Mouse (Mus musculus): ENCODE data around the gene Cic. TPM values are rescaled to one million over a fixed set of nuclear protein-coding genes. Genes with fewer than 3 reads are reported as not detected.

Cic gene
- polyA plus RNA-seq, 1 experiment from 2014 or later, result 48.0 TPM

DNA sequence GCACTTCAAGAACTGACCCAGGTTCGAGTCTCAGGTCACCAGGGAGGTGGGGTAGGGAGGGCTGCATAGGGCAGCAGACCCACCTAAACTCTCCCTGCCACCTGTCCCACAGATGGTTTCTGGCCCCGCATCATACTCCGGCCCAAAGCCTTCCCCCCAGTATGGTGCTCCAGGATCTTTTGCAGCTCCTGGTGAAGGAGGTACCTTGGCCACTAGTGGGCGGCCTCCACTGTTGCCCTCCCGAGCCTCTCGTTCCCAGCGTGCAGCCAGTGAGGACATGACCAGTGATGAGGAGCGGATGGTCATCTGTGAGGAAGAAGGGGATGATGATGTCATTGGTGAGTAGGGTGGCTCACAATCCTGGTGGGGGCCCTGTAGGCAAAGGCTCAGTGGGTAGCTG, 19.5 kb downstream of the Cic start:
- no peaks in the 10 kb centered on the region for H3K9me3 ChIP-seq (ENCODE audit: control insufficient read depth, low read length)
- 82% methylated on average over 8 of the region's 8 CpGs for WGBS
- peaks cover 24% of the 10 kb centered on the region for H3K4me1 ChIP-seq (replicated peaks; ENCODE audit: control insufficient read depth, insufficient read depth, low read length)
- H3K4me3 ChIP-seq (replicated peaks; ENCODE audit: low read length), result no peak overlapping the region
- H3K36me3 ChIP-seq (ENCODE audit: control insufficient read depth, insufficient read depth), result peaks cover 50% of the 10 kb centered on the region
- no peaks in the 10 kb centered on the region for H3K27me3 ChIP-seq (replicated peaks; ENCODE audit: control insufficient read depth, insufficient read depth, low read length)
- H3K9ac ChIP-seq (replicated peaks; ENCODE audit: low read depth, low read length), result no peak overlapping the region
- no peak overlapping the region for H3K4me2 ChIP-seq (ENCODE audit: low read length)
- ATAC-seq, result no peak
- H3K27ac ChIP-seq (ENCODE audit: low read length), result no peak overlapping the region

GRCm38 (mm10) chr7:25288011-25288410, 20.5 kb downstream of the Cic start:
- peaks cover 26% of the 10 kb centered on the region for H3K4me1 ChIP-seq (replicated peaks; ENCODE audit: control insufficient read depth, insufficient read depth, low read length)
- H3K4me3 ChIP-seq (replicated peaks; ENCODE audit: low read length), result no peak overlapping the region
- H3K36me3 ChIP-seq (ENCODE audit: control insufficient read depth, insufficient read depth), result peaks cover 59% of the 10 kb centered on the region
- H3K27ac ChIP-seq (ENCODE audit: low read length), result no peak overlapping the region
- H3K4me2 ChIP-seq (ENCODE audit: low read length), result no peak overlapping the region
- no peaks in the 10 kb centered on the region for H3K9me3 ChIP-seq (ENCODE audit: control insufficient read depth, low read length)
- H3K9ac ChIP-seq (replicated peaks; ENCODE audit: low read depth, low read length), result no peak overlapping the region
- WGBS, result 94% methylated on average over 12 of the region's 12 CpGs
- ATAC-seq, result no peak
- H3K27me3 ChIP-seq (replicated peaks; ENCODE audit: control insufficient read depth, insufficient read depth, low read length), result no peaks in the 10 kb centered on the region

- Histone ChIP-seq H3K9me3 (ENCODE audit: control insufficient read depth, low read length) (no peaks in the 10 kb centered on the region), H3K4me1 (replicated peaks; ENCODE audit: control insufficient read depth, insufficient read depth, low read length) (peaks cover 19% of the 10 kb centered on the region), H3K4me3 (replicated peaks; ENCODE audit: low read length) (no peak overlapping the region), H3K36me3 (ENCODE audit: control insufficient read depth, insufficient read depth) (peaks cover 59% of the 10 kb centered on the region), H3K27me3 (replicated peaks; ENCODE audit: control insufficient read depth, insufficient read depth, low read length) (no peaks in the 10 kb centered on the region), H3K9ac (replicated peaks; ENCODE audit: low read depth, low read length) (no peak overlapping the region), H3K4me2 (ENCODE audit: low read length) (no peak overlapping the region), H3K27ac (ENCODE audit: low read length) (no peak overlapping the region)
- no peak for ATAC-seq
- WGBS, result 95% methylated on average over 3 of the region's 3 CpGs
These were observed 21.2 kb downstream of the Cic start for GRCm38 (mm10) chr7:25288721-25289120.

DNA sequence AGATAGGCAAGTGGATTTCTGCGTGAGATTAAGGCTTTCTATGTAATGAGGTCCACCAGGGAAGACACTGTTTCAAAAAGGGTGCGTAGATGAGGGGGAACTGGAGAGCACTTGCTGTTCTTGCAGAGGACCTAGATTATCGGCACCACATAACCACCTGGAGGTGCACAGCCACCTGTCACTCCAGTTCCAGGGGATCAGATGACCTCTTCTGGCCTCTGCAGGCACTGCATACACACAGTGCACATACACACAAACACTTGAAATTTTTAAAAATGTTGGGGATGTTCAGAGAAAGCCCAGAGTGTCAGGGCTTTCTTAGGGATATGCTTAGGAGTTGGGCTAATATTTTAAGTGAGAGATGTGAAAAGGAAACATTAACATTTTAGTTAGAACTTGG, 22.4 kb downstream of the Cic start:
- Histone ChIP-seq H3K9ac (replicated peaks; ENCODE audit: low read depth, low read length) (no peak overlapping the region), H3K4me1 (replicated peaks; ENCODE audit: control insufficient read depth, insufficient read depth, low read length) (peaks cover 7% of the 10 kb centered on the region), H3K4me2 (ENCODE audit: low read length) (no peak overlapping the region), H3K27ac (ENCODE audit: low read length) (no peak overlapping the region), H3K9me3 (ENCODE audit: control insufficient read depth, low read length) (no peaks in the 10 kb centered on the region), H3K36me3 (ENCODE audit: control insufficient read depth, insufficient read depth) (peaks cover 66% of the 10 kb centered on the region), H3K4me3 (replicated peaks; ENCODE audit: low read length) (no peak overlapping the region), H3K27me3 (replicated peaks; ENCODE audit: control insufficient read depth, insufficient read depth, low read length) (no peaks in the 10 kb centered on the region)
- WGBS, result 95% methylated on average over 3 of the region's 3 CpGs
- ATAC-seq, result no peak

DNA sequence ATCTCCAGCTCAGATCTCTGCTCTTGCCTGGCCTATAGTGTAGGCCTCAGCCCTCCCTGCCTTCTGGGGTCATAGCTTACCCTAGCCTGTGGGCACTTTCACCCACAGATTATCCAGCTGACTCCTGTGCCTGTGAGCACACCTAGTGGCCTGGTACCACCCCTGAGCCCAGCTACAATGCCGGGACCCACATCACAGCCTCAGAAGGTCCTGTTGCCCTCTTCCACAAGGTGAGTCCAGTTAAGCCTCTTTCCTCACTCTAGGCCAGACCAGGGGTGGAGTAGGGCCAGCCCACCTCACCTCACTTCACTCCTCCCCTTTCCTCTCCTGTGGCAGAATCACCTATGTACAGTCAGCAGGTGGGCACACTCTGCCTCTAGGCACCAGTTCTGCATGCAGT, 23.0 kb downstream of the Cic start:
- 90% methylated on average over 1 of the region's 1 CpGs for WGBS
- Histone ChIP-seq H3K4me1 (replicated peaks; ENCODE audit: control insufficient read depth, insufficient read depth, low read length) (peaks cover 8% of the 10 kb centered on the region), H3K27me3 (replicated peaks; ENCODE audit: control insufficient read depth, insufficient read depth, low read length) (no peaks in the 10 kb centered on the region), H3K9ac (replicated peaks; ENCODE audit: low read depth, low read length) (no peak overlapping the region), H3K27ac (ENCODE audit: low read length) (no peak overlapping the region), H3K4me3 (replicated peaks; ENCODE audit: low read length) (no peak overlapping the region), H3K9me3 (ENCODE audit: control insufficient read depth, low read length) (no peaks in the 10 kb centered on the region), H3K36me3 (ENCODE audit: control insufficient read depth, insufficient read depth) (peaks cover 64% of the 10 kb centered on the region), H3K4me2 (ENCODE audit: low read length) (no peak overlapping the region)
- ATAC-seq, result no peak

- Histone ChIP-seq H3K4me3 (replicated peaks; ENCODE audit: low read length) (no peak overlapping the region), H3K36me3 (ENCODE audit: control insufficient read depth, insufficient read depth) (peaks cover 64% of the 10 kb centered on the region), H3K27ac (ENCODE audit: low read length) (no peak overlapping the region), H3K27me3 (replicated peaks; ENCODE audit: control insufficient read depth, insufficient read depth, low read length) (no peaks in the 10 kb centered on the region), H3K9ac (replicated peaks; ENCODE audit: low read depth, low read length) (no peak overlapping the region), H3K4me1 (replicated peaks; ENCODE audit: control insufficient read depth, insufficient read depth, low read length) (peaks cover 12% of the 10 kb centered on the region), H3K4me2 (ENCODE audit: low read length) (no peak overlapping the region), H3K9me3 (ENCODE audit: control insufficient read depth, low read length) (no peaks in the 10 kb centered on the region)
- 68% methylated on average over 2 of the region's 2 CpGs for WGBS
- peak; percentile 21; the same call in 1 of the 2 replicates for ATAC-seq
These were observed 23.4 kb downstream of the Cic start for GRCm38 (mm10) chr7:25290911-25291310.

GRCm38 (mm10) chr7:25292107-25292506, 24.6 kb downstream of the Cic start:
- Histone ChIP-seq H3K36me3 (ENCODE audit: control insufficient read depth, insufficient read depth) (peaks cover 56% of the 10 kb centered on the region), H3K27me3 (replicated peaks; ENCODE audit: control insufficient read depth, insufficient read depth, low read length) (no peaks in the 10 kb centered on the region), H3K9me3 (ENCODE audit: control insufficient read depth, low read length) (no peaks in the 10 kb centered on the region), H3K27ac (ENCODE audit: low read length) (no peak overlapping the region), H3K4me3 (replicated peaks; ENCODE audit: low read length) (no peak overlapping the region), H3K4me2 (ENCODE audit: low read length) (no peak overlapping the region), H3K9ac (replicated peaks; ENCODE audit: low read depth, low read length) (no peak overlapping the region), H3K4me1 (replicated peaks; ENCODE audit: control insufficient read depth, insufficient read depth, low read length) (peaks cover 22% of the 10 kb centered on the region)
- 55% methylated on average over 7 of the region's 7 CpGs for WGBS
- ATAC-seq, result no peak

DNA sequence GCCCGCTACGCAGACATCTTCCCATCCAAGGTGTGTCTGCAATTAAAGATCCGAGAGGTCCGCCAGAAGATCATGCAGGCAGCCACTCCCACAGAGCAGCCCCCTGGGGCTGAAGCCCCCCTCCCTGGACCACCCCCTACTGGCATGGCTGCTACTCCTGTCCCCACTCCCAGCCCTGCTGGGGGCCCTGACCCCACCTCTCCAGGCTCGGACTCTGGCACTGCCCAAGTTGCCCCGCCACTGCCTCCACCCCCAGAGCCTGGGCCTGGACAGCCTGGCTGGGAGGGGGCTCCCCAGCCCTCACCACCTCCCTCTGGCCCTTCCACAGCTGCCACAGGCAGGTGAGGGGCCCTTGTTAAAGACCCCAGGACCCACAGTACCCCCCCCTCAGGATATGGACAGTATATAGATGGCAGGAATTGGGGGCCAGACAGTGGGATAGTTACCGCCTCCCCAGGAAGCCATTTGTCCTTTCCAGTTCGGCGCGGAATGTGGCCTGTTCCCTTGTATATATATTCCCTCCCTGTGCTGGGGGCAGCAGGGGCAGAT, 25.8 kb downstream of the Cic start:
- WGBS, result 78% methylated on average over 9 of the region's 10 CpGs
- Histone ChIP-seq H3K27me3 (replicated peaks; ENCODE audit: control insufficient read depth, insufficient read depth, low read length) (no peaks in the 10 kb centered on the region), H3K9ac (replicated peaks; ENCODE audit: low read depth, low read length) (no peak overlapping the region), H3K9me3 (ENCODE audit: control insufficient read depth, low read length) (no peaks in the 10 kb centered on the region), H3K27ac (ENCODE audit: low read length) (no peak overlapping the region), H3K4me2 (ENCODE audit: low read length) (no peak overlapping the region), H3K4me1 (replicated peaks; ENCODE audit: control insufficient read depth, insufficient read depth, low read length) (peaks cover 26% of the 10 kb centered on the region), H3K4me3 (replicated peaks; ENCODE audit: low read length) (no peak overlapping the region), H3K36me3 (ENCODE audit: control insufficient read depth, insufficient read depth) (peaks cover 44% of the 10 kb centered on the region)
- no peak for ATAC-seq

DNA sequence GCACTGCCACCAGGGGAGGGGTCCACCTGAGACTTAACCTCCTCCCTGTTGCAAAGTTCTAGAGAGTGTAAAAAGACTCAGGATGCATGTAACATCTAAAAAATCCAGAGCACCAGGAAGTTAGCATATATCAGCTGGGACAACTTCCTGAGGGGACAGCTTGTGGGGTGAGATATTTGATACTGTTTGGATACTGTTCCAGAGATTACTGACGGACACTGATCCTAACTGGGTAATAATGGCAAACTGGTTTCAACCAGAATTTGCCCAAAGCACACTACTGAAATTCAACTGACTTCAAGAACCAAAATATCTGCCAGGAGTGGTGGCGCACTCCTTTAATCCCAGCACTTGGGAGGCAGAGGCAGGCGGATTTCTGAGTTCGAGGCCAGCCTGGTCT, 27.0 kb downstream of the Cic start:
- WGBS, result 90% methylated on average over 4 of the region's 4 CpGs
- peaks cover 32% of the 10 kb centered on the region for H3K36me3 ChIP-seq (ENCODE audit: control insufficient read depth, insufficient read depth)
- no peak overlapping the region for H3K27ac ChIP-seq (ENCODE audit: low read length)
- H3K9me3 ChIP-seq (ENCODE audit: control insufficient read depth, low read length), result no peaks in the 10 kb centered on the region
- no peak overlapping the region for H3K4me2 ChIP-seq (ENCODE audit: low read length)
- no peak for ATAC-seq
- H3K4me3 ChIP-seq (replicated peaks; ENCODE audit: low read length), result no peak overlapping the region
- no peaks in the 10 kb centered on the region for H3K27me3 ChIP-seq (replicated peaks; ENCODE audit: control insufficient read depth, insufficient read depth, low read length)
- H3K4me1 ChIP-seq (replicated peaks; ENCODE audit: control insufficient read depth, insufficient read depth, low read length), result peaks cover 28% of the 10 kb centered on the region
- no peak overlapping the region for H3K9ac ChIP-seq (replicated peaks; ENCODE audit: low read depth, low read length)
